Mouse (Mus musculus) testis, adult 2 months (tissue): ENCODE results near the gene Gm7138. TPM values are rescaled to one million over a fixed set of nuclear protein-coding genes. Genes with fewer than 3 reads are reported as not detected.
"Not testable (repeated sequence)": the region's sequence is repeated elsewhere in the genome, so short reads cannot be mapped to it uniquely, and the experiment has no call there.

Experiments
- H3K27ac ChIP-seq: fragments of 200-500 bp; 2 replicates; pipeline ENCODE4 v1.5.1; 2012; ENCODE audit warnings: low read depth, low read length; ENCODE audit not compliant: control insufficient read depth, insufficient read depth
- H3K27me3 ChIP-seq: fragments of 200-500 bp; 2 replicates; pipeline ENCODE4 v1.6.1; 2012; ENCODE audit warnings: mild to moderate bottlenecking, low read length, moderate library complexity; ENCODE audit not compliant: control insufficient read depth, insufficient read depth
- H3K36me3 ChIP-seq: fragments of 200-500 bp; 2 replicates; pipeline ENCODE4 v1.6.1; 2012; ENCODE audit warnings: mild to moderate bottlenecking, low read length; ENCODE audit not compliant: control insufficient read depth, insufficient read depth
- H3K4me1 ChIP-seq: fragments of 200-500 bp; 2 replicates; pipeline ENCODE4 v1.6.1; 2012; ENCODE audit warnings: low read length; ENCODE audit not compliant: control insufficient read depth, insufficient read depth
- H3K4me3 ChIP-seq: fragments of 200-500 bp; 2 replicates; pipeline ENCODE4 v1.5.1; 2012; ENCODE audit warnings: low read depth, mild to moderate bottlenecking, low read length, moderate library complexity, mixed read lengths; ENCODE audit not compliant: control insufficient read depth
- CTCF ChIP-seq: fragments of 200-500 bp; IDR thresholded peaks from 2 replicates; pipeline ENCODE4 v1.5.1; 2012; ENCODE audit warnings: low read depth, mild to moderate bottlenecking, inconsistent platforms, low read length, moderate library complexity; ENCODE audit not compliant: control insufficient read depth, insufficient read depth, insufficient replicate concordance
- POLR2A ChIP-seq: fragments of 200-500 bp; IDR thresholded peaks from 2 replicates; pipeline ENCODE4 v1.6.1; 2012; ENCODE audit warnings: low read depth, mild to moderate bottlenecking, inconsistent platforms, low read length, moderate library complexity; ENCODE audit not compliant: control insufficient read depth
- polyA plus RNA-seq: library from polyadenylated mRNA; depleted of rRNA; stranded (reverse); fragments of >200 nt; gene quantifications from 2 replicates; pipeline ENCODE4 v1.2.3, GENCODE M21; 2012

Gene Gm7138
- polyA plus RNA-seq, 1 experiment = not detected

- Histone ChIP-seq H3K4me3 (no peak overlapping the region), H3K27me3 (no peaks in the 10 kb centered on the region), H3K36me3 (no peaks in the 10 kb centered on the region), H3K4me1 (no peaks in the 10 kb centered on the region), H3K27ac (no peak overlapping the region)
- no peak for TF ChIP-seq POLR2A
- no peak for TF ChIP-seq CTCF
These were observed 20.9 kb upstream of the Gm7138 start for GRCm38 (mm10) chr10:77797677-77798076.

GRCm38 (mm10) chr10:77794976-77795375 is 18.2 kb upstream of the Gm7138 start, which contains the start of gene Gm9639:
Gene Gm9639 (minus strand): TSS chr10:77795076.
- Histone ChIP-seq H3K4me1 (no peaks in the 10 kb centered on the region), H3K36me3 (no peaks in the 10 kb centered on the region), H3K27me3 (no peaks in the 10 kb centered on the region), H3K27ac (no peak within 1 kb of the TSS), H3K4me3 (no peak within 1 kb of the TSS)
- TF ChIP-seq CTCF = no peak
- no peak for TF ChIP-seq POLR2A

- TF ChIP-seq POLR2A (no peak), CTCF (no peak)
- no peak overlapping the region for H3K27ac ChIP-seq
- no peaks in the 10 kb centered on the region for H3K27me3 ChIP-seq
- no peak overlapping the region for H3K4me3 ChIP-seq
- H3K4me1 ChIP-seq = no peaks in the 10 kb centered on the region
- H3K36me3 ChIP-seq = no peaks in the 10 kb centered on the region
These were observed 11.9 kb upstream of the Gm7138 start for GRCm38 (mm10) chr10:77788621-77789020.

GRCm38 (mm10) chr10:77787876-77788275 is 11.1 kb upstream of the Gm7138 start, which contains the start of gene Gm7137:
Gene Gm7137 (minus strand): TSS chr10:77788200.
- H3K36me3 ChIP-seq, H3K4me1 ChIP-seq, H3K4me3 ChIP-seq, H3K27me3 ChIP-seq, H3K27ac ChIP-seq: not testable (repeated sequence)

GRCm38 (mm10) chr10:77783396-77783795 is 6.7 kb upstream of the Gm7138 start:
- H3K4me3 ChIP-seq, H3K36me3 ChIP-seq, H3K27ac ChIP-seq, H3K4me1 ChIP-seq, H3K27me3 ChIP-seq: not testable (repeated sequence)

- not testable (repeated sequence) for H3K4me1 ChIP-seq, H3K36me3 ChIP-seq, H3K4me3 ChIP-seq, H3K27me3 ChIP-seq, H3K27ac ChIP-seq
These were observed 5.7 kb upstream of the Gm7138 start, which contains the start of gene Gm3250 for GRCm38 (mm10) chr10:77782442-77782841. Gene Gm3250 (minus strand): TSS chr10:77782542.

- H3K27me3 ChIP-seq, H3K27ac ChIP-seq, H3K4me3 ChIP-seq, H3K36me3 ChIP-seq, H3K4me1 ChIP-seq: not testable (repeated sequence)
These were observed 4.6 kb downstream of the Gm7138 start for GRCm38 (mm10) chr10:77772142-77772541.

- not testable (repeated sequence) for H3K36me3 ChIP-seq, H3K27ac ChIP-seq, H3K4me1 ChIP-seq, H3K27me3 ChIP-seq, H3K4me3 ChIP-seq
These were observed 5.5 kb downstream of the Gm7138 start, which contains the start of gene Gm3238 for GRCm38 (mm10) chr10:77771225-77771624. Gene Gm3238 (minus strand): TSS chr10:77771325.

- no peaks in the 10 kb centered on the region for H3K36me3 ChIP-seq
- no peaks in the 10 kb centered on the region for H3K27me3 ChIP-seq
- H3K27ac ChIP-seq = no peak overlapping the region
- H3K4me3 ChIP-seq = no peak overlapping the region
- no peaks in the 10 kb centered on the region for H3K4me1 ChIP-seq
- TF ChIP-seq POLR2A (no peak), CTCF (no peak)
These were observed 7.0 kb downstream of the Gm7138 start for GRCm38 (mm10) chr10:77769727-77770126.

GRCm38 (mm10) chr10:77759582-77759981 is 17.2 kb downstream of the Gm7138 start, which contains the start of gene Gm3233:
Gene Gm3233 (minus strand): TSS chr10:77759682.
- not testable (repeated sequence) for H3K4me3 ChIP-seq, H3K27me3 ChIP-seq, H3K4me1 ChIP-seq, H3K36me3 ChIP-seq, H3K27ac ChIP-seq
